Mouse (Mus musculus) fat pad, adult 2 months (tissue): ENCODE results near the gene Wdr89.
"Not testable (repeated sequence)": the region's sequence is repeated elsewhere in the genome, so short reads cannot be mapped to it uniquely, and the experiment has no call there.

Experiments
- DNase-seq: peaks from one replicate; pipeline ENCODE4 v3.0.0-alpha.2; 2011; ENCODE audit warnings: low read depth, low spot score; ENCODE audit errors: extremely low read depth

Gene Wdr89

GRCm38 (mm10) chr12:75669258-75670106, at the start of gene Wdr89:
Wdr89 (minus strand) TSS chr12:75669537.
- DNase-seq, result peak; percentile 100

- DNase-seq, result no peak
Measured at GRCm38 (mm10) chr12:75713596-75713995, 44.3 kb upstream of the Wdr89 start.

GRCm38 (mm10) chr12:75712905-75713304, 43.6 kb upstream of the Wdr89 start:
- not testable (repeated sequence) for DNase-seq

- no peak for DNase-seq
Measured at GRCm38 (mm10) chr12:75710596-75711376, 41.4 kb upstream of the Wdr89 start.

GRCm38 (mm10) chr12:75709506-75709905, 40.2 kb upstream of the Wdr89 start:
- DNase-seq, result no peak

GRCm38 (mm10) chr12:75706670-75707069, 37.3 kb upstream of the Wdr89 start:
- DNase-seq, result no peak

GRCm38 (mm10) chr12:75702739-75703122, 33.4 kb upstream of the Wdr89 start:
- no peak for DNase-seq

- DNase-seq, result no peak
Measured at GRCm38 (mm10) chr12:75702084-75702738, 32.9 kb upstream of the Wdr89 start.

- DNase-seq, result peak; percentile 87
Measured at GRCm38 (mm10) chr12:75701173-75702083, 32.1 kb upstream of the Wdr89 start.

GRCm38 (mm10) chr12:75698692-75699091, 29.4 kb upstream of the Wdr89 start:
- no peak for DNase-seq

- DNase-seq, result not testable (repeated sequence)
Measured at GRCm38 (mm10) chr12:75695845-75696244, 26.5 kb upstream of the Wdr89 start.

GRCm38 (mm10) chr12:75689003-75689402, 19.7 kb upstream of the Wdr89 start:
- DNase-seq, result no peak

- no peak for DNase-seq
Measured at GRCm38 (mm10) chr12:75687314-75687713, 18.0 kb upstream of the Wdr89 start.

- DNase-seq, result not testable (repeated sequence)
Measured at GRCm38 (mm10) chr12:75684026-75684425, 14.7 kb upstream of the Wdr89 start.

GRCm38 (mm10) chr12:75683598-75683997, 14.3 kb upstream of the Wdr89 start:
- no peak for DNase-seq

- DNase-seq, result no peak
Measured at GRCm38 (mm10) chr12:75682842-75683241, 13.5 kb upstream of the Wdr89 start.

GRCm38 (mm10) chr12:75681101-75681500, 11.8 kb upstream of the Wdr89 start:
- peak; percentile 93 for DNase-seq

GRCm38 (mm10) chr12:75678393-75678792, 9.1 kb upstream of the Wdr89 start:
- DNase-seq, result no peak

- DNase-seq, result no peak
Measured at GRCm38 (mm10) chr12:75672630-75673029, 3.3 kb upstream of the Wdr89 start.

GRCm38 (mm10) chr12:75671759-75672315, 2.5 kb upstream of the Wdr89 start:
- DNase-seq, result peak; percentile 100
